Mouse (Mus musculus) regulatory T cell (primary cell): ENCODE results near the gene Olfr1410.

Experiments
- in situ Hi-C: fragments of 300-600 bp; cut with MboI, MseI; formaldehyde crosslinking; loops from one replicate; pipeline ENCODE4 v1.15.1; 2025; ENCODE audit warnings: high pct_unique_total_duplicates

The Olfr1410 gene

DNA sequence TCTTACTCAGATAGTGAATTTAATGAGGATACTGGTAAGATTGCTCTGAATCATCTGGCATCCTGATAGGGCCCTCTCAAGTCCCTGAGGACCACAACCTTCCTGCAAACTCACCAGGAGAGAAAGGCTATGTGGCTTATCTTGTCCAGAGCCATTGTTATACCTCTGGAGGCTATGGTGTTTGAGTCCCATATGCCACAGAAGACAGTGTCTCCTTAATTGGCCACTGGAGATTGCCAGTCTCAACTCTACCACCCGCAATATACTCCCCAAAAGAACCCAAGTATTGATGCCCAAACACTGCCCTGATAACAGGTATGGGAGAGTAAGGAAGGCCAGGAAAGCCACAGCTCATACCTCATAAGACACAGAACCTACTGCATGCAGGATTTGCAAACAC is at the start of gene Olfr1410:
Gene Olfr1410, plus strand, starts transcription at position 301 of the 400 bp plus-strand sequence.
- in situ Hi-C loops = loop anchor here (5.0 kb wide), 1 partner anchor 83 kb away; no protein-coding TSS in a partner anchor

DNA sequence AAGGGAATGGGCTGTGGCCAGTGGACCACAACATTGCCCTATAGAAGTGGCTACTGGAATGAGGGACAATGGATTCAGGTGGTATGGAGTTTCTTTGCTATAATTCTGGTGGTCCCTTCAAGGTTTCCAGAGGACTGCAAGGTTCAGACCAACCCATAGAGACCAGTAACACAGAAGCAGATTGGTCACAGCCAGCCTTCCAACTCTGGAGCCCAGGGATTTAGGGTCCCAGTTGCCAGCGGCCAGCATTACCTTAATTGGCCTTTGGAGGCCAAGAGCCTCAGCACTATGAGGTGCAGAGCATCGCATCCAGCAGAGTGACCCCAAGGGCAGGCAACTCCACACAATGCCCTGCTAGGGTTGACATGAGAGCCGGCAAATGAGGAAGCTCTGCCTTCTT is 34.6 kb upstream of the Olfr1410 start, which contains the start of gene Olfr1413:
Gene Olfr1413, plus strand, starts transcription at position 301 of the 400 bp plus-strand sequence.
- in situ Hi-C loops = no loop called here

DNA sequence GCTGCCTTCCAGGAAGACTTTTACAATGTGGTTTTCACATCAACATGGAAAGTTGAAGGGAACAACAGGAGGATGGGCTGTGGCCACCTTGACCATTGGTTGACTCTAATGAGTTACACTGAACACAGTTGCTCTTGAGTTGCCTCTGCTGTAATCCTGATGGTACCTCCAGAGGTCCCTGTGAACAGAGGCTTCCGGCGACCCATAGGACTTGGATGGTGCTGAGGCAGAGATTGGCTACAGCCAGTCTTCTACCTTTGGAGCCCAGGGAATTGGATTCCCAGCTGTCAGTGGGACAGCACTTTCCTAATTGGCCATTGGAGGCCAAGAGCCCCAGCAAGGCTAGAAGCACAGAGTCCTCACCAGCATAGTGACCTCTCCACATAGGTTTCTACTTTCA is 20.1 kb upstream of the Olfr1410 start, which contains the start of gene Olfr1412:
Gene Olfr1412, plus strand, starts transcription at position 301 of the 400 bp plus-strand sequence.
- in situ Hi-C loops = no loop called here

DNA sequence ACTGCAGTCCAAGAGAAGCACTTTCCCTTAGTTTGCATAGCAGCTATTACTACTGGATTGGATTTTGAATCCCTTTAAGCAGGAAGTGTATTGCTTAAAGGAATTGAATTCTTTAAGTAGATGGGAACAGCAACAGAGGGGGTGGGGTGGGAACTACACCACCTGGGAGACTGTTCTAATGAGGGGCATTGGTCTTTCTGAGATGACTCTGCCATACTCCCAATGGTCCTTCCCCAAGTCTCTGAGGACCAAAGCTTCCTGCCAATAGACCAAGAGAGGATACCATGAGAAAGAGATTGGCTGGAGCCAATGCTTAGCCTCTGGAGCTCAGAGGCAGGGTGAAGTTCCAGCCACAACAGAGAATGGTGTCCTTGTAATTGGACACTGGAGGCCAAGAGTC is 11.5 kb upstream of the Olfr1410 start, which contains the start of gene Olfr1411:
Gene Olfr1411, plus strand, starts transcription at position 301 of the 400 bp plus-strand sequence.
- in situ Hi-C loops = no loop called here

DNA sequence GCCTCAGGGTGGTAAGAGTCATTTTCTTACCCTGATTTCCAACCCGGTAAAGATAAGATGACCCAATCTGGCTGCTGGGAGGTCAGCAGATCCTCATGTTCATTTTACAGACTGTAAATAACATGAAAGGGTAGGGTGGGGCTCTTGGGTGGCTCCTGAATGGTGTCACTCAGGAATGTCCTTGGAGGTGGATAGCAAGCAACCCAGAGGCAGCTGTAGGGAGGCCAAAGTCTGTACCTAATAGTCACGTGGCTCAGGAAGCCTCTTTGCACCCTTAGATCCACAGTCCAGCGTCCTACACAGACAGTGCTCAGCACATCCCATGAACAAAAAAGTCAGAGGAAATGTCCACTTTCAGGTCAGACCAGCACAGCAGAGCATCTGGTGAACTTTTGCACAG is 9.6 kb upstream of the Olfr1410 start:
- in situ Hi-C loops = no loop called here

DNA sequence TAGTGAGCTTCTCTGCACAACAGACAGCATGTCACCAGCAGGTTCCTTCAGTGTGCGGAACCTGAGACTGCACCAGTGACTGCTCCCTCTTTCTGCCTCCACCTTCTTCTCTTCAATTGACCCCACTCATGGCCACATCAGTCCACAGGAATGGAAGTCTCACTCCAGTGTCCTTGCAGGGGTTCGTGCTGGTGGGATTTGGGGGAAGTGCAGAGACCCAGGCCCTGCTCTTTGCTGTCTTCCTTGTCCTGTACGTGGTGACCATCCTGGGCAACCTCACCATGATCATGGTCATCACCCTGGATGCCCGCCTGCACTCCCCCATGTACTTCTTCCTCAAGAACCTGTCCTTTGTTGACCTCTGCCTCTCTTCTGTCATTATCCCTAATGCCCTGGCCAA is 2.1 kb downstream of the Olfr1410 start:
- in situ Hi-C loops = loop anchor here (5.0 kb wide), 1 partner anchor 85 kb away; no protein-coding TSS in a partner anchor

DNA sequence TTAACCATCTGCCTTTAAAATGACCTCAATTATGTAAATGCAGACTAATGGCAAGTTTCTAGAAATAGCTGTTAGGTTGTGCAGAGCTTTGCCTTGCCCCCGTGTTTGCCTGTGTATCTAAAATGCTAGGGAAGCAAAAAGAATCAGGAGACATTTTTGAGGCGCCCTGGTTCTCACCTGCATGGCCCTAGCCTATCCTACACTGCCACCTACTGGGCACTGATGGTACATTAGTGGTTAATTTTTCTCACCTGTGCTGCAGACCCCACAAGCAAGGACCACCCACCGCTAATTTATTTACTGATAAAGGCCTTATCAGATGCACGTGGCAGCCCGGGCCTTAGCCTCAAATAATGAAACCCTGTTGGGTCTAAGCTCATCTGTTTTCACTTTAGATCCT is 5.4 kb downstream of the Olfr1410 start:
- in situ Hi-C loops = loop anchor here (10.0 kb wide), 1 partner anchor 706 kb away; no protein-coding TSS in a partner anchor

DNA sequence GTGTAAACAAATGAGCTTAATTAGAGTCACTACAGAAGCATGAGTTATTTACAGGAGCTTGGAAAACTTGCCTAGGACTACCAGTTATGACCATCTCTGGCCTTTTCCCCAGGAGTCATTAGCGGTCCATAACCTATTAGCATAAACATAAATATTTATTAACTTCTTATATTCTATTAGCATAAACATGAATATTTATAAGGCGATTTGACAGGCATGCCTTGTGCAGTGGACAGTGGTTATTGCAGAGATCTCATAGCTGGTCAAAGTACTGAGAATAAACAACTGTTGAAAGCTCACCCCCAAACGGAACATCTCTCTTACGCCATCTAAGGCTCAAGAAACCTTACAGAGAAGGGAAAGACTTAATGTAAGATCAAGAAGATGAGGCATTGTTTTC is 7.6 kb downstream of the Olfr1410 start:
- in situ Hi-C loops = loop anchor here (10.0 kb wide), 1 partner anchor 708 kb away; no protein-coding TSS in a partner anchor

DNA sequence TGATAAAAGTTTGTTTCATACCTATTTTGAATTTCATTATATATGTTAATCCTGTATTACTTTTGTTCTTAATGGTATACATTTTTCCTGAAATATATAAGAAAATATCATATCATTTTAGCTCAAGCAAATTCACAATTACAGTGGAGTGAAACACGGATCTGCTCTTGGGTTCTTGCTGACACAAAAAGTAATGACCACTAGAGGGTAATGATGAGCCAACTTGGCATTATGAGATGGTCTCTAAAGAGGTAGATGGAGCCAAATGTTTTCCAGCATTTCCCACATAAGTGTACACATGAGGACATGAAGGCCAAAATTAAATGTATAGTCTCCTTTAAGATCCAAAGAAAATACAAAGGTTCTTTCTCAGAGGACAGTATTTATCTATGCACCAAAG is 8.9 kb downstream of the Olfr1410 start:
- in situ Hi-C loops = loop anchor here (10.0 kb wide), 1 partner anchor 710 kb away; no protein-coding TSS in a partner anchor

DNA sequence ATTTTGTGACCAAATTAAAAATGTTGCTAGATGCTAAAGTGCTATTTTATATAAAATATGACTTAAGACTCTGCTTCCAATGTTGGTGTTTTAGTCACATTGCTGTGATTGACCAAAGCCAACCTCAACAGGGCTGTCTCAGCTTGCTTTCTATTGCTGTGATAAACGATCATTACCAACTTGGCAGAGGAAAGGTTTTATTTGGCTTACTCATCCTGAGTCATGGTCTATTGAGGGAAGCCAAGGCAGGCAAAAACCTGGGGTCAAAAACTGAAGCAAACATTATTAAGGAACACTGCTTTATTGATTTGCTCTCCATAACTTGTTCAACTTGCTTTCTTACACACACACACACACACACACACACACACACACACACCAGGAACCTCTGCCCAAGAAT is 10.5 kb downstream of the Olfr1410 start:
- in situ Hi-C loops = loop anchor here (10.0 kb wide), 1 partner anchor 711 kb away; no protein-coding TSS in a partner anchor

DNA sequence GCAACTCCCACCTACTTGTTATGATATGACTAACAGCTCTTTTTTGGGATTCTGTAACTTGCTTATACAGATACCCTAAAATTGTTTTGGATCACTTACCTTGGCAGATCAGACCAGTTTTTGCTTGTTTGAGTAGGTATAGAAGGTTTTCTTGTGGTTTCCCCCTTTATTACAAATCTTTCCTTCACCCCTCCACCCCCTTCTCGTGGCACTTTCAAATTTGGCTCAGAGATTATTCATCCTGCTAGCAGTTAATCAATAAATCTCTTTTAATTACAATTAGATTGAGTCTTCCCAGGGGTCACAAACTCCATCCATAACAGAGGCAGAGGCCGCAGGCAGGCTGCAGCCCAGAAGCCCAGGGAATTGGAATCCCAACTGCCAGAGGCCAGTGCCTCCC is 11.9 kb downstream of the Olfr1410 start, which contains the start of gene Olfr12:
Gene Olfr12, plus strand, starts transcription at position 301 of the 400 bp plus-strand sequence.
- in situ Hi-C loops = loop anchor here (10.0 kb wide), 1 partner anchor 713 kb away; no protein-coding TSS in a partner anchor

DNA sequence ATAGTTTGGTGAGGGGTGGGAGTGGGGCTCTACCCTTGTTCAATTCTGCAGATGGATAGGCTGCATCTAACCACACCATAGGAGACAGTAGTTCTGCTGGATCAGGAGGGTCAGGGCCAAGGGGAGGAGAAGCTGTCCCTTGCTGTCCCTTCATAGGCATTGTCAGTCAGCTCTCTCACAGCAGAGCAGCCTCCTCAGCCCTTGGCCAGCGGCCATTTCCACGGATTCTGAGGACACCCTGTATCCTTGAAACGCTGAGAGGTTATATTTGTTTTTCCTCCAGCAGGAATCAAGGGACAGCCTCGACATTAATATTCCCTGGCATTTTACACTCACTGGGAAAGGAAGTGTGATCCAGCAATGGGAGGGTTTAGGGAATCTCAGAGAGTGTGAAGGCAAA is 12.8 kb downstream of the Olfr1410 start:
- in situ Hi-C loops = loop anchor here (10.0 kb wide), 1 partner anchor 714 kb away; no protein-coding TSS in a partner anchor

DNA sequence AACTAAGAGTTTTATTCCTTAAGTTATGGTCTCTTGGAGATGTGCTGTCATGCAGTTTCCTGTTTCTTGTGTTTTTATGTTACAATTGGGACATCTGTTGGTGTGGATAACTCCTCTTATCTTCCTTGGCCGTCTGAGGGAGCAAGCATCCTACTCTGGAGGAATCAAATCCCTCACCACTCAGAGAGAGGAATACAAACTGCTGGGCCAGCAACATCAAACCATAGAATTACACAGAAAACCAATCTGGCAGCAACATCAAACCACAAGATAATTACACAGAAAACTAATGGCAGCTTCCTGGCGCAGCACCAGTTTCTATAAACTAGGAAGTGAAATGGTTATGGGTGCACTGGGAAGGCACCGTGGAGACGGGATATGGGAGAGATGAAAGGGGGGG is 22.6 kb downstream of the Olfr1410 start:
- in situ Hi-C loops = no loop called here

DNA sequence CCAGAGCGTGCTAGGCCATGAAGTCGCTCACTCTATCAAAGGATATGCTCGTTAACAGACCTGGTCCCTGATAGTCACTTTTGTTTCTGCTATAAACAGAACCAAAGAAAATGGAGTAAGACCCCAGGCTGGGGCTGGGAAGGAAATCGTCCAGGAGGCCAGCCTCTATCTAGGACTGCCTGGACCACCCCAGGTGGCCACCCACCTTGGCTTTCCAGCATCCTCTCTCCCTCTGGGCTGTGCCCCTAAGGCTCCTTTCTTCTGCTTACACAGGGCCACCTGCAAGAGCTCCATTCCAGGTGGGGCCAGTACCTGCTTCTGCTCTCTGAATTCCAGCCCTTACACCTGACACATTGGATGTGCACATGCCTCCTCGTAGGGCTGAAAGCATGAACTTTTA is 26.6 kb downstream of the Olfr1410 start:
- in situ Hi-C loops = no loop called here

DNA sequence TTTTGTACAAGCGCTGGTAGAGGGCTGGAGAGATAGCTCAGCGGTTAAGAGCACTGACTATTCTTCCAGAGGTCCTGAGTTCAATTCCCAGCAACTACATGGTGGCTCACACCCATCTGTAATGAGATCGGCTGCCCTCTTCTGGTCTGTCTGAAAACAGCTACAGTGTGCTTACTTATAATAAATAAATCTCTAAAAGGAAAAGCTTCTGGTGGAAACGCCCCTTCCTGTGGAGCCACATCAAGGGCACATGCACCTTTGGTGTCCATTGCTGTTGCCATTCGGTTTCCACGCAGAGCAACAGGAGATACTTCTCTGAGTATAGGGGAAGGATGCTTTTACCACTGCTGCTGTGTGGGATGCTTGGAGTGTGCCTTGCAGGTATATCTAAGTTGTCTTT is 27.4 kb downstream of the Olfr1410 start:
- in situ Hi-C loops = no loop called here

DNA sequence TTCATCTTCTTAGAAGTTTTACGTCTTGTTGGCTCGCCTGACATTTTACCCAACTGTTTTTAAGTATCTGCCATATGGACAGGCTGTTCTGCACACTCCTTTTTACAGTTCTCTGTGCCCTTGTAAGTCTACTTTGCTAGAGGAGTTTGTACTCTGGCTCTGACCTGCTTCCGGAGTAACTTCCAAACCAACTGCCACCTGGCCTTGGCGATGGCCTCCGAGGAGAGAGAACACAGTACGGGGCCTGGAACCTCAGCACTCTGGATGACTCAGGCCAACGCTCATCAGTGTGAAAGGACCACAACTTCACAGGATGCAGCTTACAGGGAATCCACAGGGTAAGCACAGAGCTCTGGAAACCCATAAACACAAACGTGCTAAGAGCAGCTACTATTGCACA is 28.1 kb downstream of the Olfr1410 start:
- in situ Hi-C loops = no loop called here

DNA sequence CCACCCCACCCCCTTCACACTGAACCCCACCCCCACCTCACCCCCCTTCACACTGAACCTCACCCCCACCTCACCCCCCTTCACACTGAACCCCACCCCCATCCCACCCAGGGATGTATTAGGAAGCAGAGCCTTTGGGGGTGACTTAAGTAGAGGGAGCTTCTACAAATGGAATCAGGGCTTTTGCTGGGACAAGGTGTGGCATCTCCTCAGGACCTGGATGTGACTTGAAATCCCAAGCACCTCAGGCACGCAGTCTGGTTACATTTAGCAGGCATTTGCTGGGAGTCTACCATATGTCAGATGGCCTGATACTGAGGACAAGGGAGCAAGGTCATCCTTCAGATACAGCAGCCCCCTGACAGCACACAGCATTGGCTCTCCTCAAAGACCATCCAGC is 29.0 kb downstream of the Olfr1410 start:
- in situ Hi-C loops = no loop called here

DNA sequence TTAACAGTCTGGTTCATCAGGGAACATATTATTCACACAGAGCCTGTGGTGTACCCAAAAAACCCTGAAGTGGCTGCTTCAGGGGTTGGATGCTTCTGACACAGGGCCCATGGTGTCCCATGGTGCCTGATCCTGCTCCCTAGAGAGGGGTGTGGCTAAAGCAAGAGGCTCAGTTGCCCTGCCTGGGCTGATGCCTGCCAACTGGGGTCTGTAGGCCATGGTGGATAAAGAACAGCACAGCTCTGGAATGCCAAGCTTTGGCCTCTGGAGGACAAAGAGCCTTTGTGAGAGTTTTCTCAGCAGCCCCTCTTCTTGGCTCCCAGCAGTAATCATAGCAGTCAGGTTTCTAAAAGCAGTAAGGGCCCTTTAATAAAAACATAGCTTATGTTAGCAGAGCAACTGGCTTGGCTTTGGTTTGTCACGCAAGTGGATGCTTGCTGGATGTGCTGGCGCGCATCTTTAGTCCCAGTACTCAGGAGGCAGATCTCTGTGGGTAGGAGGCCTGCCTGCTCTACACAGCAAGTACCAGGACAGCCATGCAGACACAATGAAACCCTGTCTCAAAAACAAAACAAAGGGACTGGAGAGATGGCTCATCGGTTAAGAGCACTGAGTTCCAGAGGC is 29.5 kb downstream of the Olfr1410 start:
- in situ Hi-C loops = no loop called here

DNA sequence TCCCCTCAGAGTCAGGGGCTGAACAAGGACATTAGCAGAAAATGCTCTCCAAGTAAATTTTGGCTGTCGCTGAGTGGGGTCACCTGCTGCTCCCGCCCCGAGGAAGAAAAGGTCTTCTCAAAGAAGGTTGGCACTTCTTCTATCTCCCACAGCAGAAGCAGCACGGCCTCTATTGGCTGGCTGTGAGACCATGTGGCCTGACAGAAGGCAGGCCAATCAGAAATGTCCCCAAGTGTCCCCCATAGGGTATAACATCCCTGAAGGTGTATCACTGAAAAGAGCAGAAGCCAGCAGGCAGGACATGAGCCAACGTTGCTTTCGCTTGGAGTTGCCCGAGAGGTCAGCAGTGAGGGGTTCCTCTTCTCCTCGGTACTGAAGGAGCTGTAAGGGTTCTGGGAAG is 30.4 kb downstream of the Olfr1410 start:
- in situ Hi-C loops = no loop called here

DNA sequence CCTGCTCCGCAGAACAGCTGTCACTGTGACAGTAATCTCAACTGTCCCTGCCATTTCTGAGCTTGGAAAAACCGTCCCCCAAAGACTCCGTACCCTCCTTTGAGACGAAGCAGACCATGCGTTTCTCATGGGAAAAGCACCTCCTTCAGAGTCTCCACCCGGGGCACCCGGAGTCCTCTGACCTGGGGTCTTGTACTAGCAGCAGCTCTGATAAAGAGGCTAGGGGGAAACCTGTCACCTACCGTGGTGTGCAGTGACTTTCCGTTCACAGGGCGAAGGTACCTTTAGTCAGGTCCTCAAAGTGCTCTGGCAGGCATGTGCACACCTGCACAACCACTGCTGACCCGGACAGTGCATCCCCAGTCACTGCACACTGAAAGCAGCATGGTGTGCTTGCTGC is 31.1 kb downstream of the Olfr1410 start:
- in situ Hi-C loops = no loop called here

DNA sequence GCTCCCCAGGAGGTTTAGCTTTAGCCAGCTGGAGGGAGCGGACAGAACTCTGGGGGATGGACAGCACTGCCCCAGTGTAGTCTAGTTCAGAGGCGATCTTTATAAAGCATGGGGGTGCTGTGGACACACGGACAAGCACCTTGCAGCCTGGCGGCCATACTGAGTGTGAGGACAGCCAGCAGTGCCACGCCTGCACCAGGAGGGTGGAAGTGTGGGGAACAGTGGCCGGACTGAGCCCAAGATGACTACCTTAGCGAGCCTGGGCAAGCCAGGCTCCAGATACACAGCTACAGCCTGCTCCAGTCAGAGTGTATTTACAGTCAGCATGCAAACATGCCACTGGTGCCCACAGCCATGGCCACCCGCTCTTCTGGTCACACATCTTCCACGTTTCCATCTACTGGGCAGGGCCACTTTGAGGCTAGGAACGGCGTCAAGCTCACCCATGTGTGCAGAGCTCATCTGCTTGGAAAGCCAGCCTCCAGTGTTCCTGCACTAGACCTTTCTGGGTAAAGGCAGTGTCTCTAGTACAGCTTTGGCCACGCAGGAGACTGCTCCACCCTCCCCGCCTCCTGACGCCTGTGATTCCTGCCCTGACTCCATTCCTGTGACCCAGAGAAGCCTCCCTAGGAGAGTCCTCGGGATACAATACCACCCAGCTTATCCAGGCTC is 32.1 kb downstream of the Olfr1410 start:
- in situ Hi-C loops = no loop called here

DNA sequence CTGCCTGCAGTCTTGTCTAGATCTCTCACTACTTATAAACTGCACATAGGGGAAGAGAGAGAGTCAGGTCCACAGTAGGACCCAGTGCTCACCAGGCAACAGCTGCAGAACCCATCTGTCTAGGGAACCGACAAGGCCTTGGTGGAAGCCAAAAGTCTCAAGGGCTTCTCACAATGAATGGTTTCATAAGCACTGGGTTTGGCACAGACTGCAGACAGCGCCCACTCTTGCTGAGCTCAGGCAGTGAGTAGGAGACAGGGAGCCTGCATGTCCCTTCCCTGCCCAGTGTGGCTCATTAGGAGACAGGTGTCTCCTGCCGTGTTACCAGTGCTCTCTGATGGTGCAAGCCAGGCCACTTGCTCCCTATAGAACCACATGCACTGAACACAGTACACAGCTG is 32.6 kb downstream of the Olfr1410 start:
- in situ Hi-C loops = no loop called here

DNA sequence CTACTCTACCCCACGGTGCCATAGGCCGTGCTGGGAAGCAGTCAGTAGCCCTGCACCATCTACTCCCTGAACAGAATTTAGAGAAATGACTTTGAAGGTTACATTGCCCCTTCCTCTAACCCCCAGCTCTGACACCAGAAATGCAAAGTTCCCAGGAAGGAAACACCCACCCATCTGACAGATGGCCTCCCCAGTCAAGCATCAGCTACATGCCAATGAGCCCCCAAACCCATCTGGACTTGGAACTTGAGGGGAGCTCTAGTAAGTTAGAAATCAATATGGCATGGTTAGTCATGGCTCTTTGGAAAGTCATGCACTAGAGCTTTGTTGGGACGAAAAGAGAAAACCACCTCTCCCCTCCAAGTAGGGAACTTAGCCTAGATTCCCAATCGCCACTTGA is 33.2 kb downstream of the Olfr1410 start:
- in situ Hi-C loops = no loop called here
